Mouse (Mus musculus) lung, postnatal 0 days (tissue): ENCODE measurements around the gene Tmem59l. TPM values are rescaled to one million over a fixed set of nuclear protein-coding genes. Genes with fewer than 3 reads are reported as not detected.

Experiments used
- ATAC-seq: fragments of 200-750 bp; cut with Nextera tagmentation; 2 replicates; pipeline ENCODE4 v1.8.0; 2017; ENCODE audit warnings: moderate library complexity
- DNase-seq: peaks from one replicate; pipeline ENCODE4 v3.0.0-alpha.2; 2016; ENCODE audit warnings: low spot score
- H3K27ac ChIP-seq: fragments of 300-500 bp; sonication (generic); 2 replicates; pipeline ENCODE4 v1.5.1; 2014; ENCODE audit warnings: antibody characterized with exemption, mild to moderate bottlenecking, low read length, mixed read lengths
- H3K27me3 ChIP-seq: fragments of 300-500 bp; sonication (generic); replicated peaks from 2 replicates; pipeline ENCODE4 v1.6.1; 2014; ENCODE audit warnings: low read length, mixed read lengths; ENCODE audit not compliant: insufficient read depth
- H3K36me3 ChIP-seq: fragments of 300-500 bp; sonication (generic); 2 replicates; pipeline ENCODE4 v1.6.1; 2014; ENCODE audit warnings: low read length, mixed read lengths; ENCODE audit not compliant: insufficient read depth
- H3K4me1 ChIP-seq: fragments of 300-500 bp; sonication (generic); 2 replicates; pipeline ENCODE4 v1.6.1; 2014; ENCODE audit warnings: antibody characterized with exemption, low read depth, low read length, mixed read lengths; ENCODE audit not compliant: insufficient read depth
- H3K4me2 ChIP-seq: fragments of 300-500 bp; sonication (generic); replicated peaks from 2 replicates; pipeline ENCODE4 v1.6.1; 2014; ENCODE audit warnings: low read depth, mild to moderate bottlenecking, low read length, moderate library complexity, mixed read lengths
- H3K4me3 ChIP-seq: fragments of 300-500 bp; sonication (generic); 2 replicates; pipeline ENCODE4 v1.5.1; 2014; ENCODE audit warnings: low read depth, low read length
- H3K9ac ChIP-seq: fragments of 300-500 bp; sonication (generic); replicated peaks from 2 replicates; pipeline ENCODE4 v1.6.1; 2014; ENCODE audit warnings: low read depth, mild to moderate bottlenecking
- H3K9me3 ChIP-seq: fragments of 300-500 bp; sonication (generic); 2 replicates; pipeline ENCODE4 v1.6.1; 2016; ENCODE audit warnings: low read length, mixed read lengths
- CTCF ChIP-seq: IDR thresholded peaks from 2 replicates; pipeline ENCODE4 v1.5.1; 2016; ENCODE audit warnings: antibody characterized with exemption, mild to moderate bottlenecking
- EP300 ChIP-seq: IDR thresholded peaks from 2 replicates; pipeline ENCODE4 v1.6.1; 2016; ENCODE audit warnings: antibody characterized with exemption, mild to moderate bottlenecking, control low read depth
- WGBS: fragments of 180-500 bp; shearing (Covaris S2); extraction: QIAGEN DNeasy Blood & Tissue Kit; methylation state at CpG from one replicate; pipeline ENCODE4 v1.1.7; 2014; 5-methylcytosine and 5-hydroxymethylcytosine counted together
- polyA plus RNA-seq: library from polyadenylated mRNA; unstranded; fragments of >200 nt; fragmentation: Nextera tagmentation; extraction: Ambion mirVana; gene quantifications from 2 replicates; pipeline ENCODE4 v1.2.1, GENCODE M21; 2015

The Tmem59l gene
- polyA plus RNA-seq, 1 experiment from 2014 or later, result 5.2 TPM

GRCm38 (mm10) chr8:70492664-70493640, 5.8 kb upstream of the Tmem59l start, which contains the start of gene Crlf1:
Gene Crlf1 (plus strand): TSS chr8:70493158.
- peaks cover 28% of the 10 kb centered on the region for H3K4me1 ChIP-seq
- ATAC-seq, result peak; percentile 15; the same call in 1 of the 2 replicates
- H3K4me3 ChIP-seq, result peak within 1 kb of the TSS; percentile 49
- H3K36me3 ChIP-seq, result no peaks in the 10 kb centered on the region
- no peak within 1 kb of the TSS for H3K27ac ChIP-seq
- H3K4me2 ChIP-seq, result peak within 1 kb of the TSS; percentile 82
- peak within 1 kb of the TSS; percentile 26; the same call in 1 of the 2 replicates for H3K9ac ChIP-seq
- WGBS, result under 1% methylated on average over 49 of the region's 93 CpGs
- H3K27me3 ChIP-seq, result peaks cover 50% of the 10 kb centered on the region
- TF ChIP-seq EP300 (no peak), CTCF (no peak)
- DNase-seq, result no peak
- no peaks in the 10 kb centered on the region for H3K9me3 ChIP-seq

- DNase-seq (peak; percentile 45), ATAC-seq (no peak)
- H3K36me3 ChIP-seq, result no peaks in the 10 kb centered on the region
- H3K9me3 ChIP-seq, result no peaks in the 10 kb centered on the region
- 5% methylated on average over 20 of the region's 20 CpGs for WGBS
- H3K9ac ChIP-seq, result no peak overlapping the region
- peaks cover 28% of the 10 kb centered on the region for H3K4me1 ChIP-seq
- peak overlapping the region; percentile 57 for H3K27ac ChIP-seq
- H3K27me3 ChIP-seq, result peaks cover 51% of the 10 kb centered on the region
- H3K4me2 ChIP-seq, result peak overlapping the region; percentile 82; the same call in 1 of the 2 replicates
- H3K4me3 ChIP-seq, result no peak overlapping the region
- TF ChIP-seq CTCF, result no peak
- TF ChIP-seq EP300, result no peak
Observed at GRCm38 (mm10) chr8:70490880-70491495, 3.8 kb upstream of the Tmem59l start.

- peak; percentile 50 for ATAC-seq
- Histone ChIP-seq H3K4me3 (peak overlapping the region; percentile 29; the same call in 1 of the 2 replicates), H3K4me1 (peaks cover 23% of the 10 kb centered on the region), H3K9me3 (no peaks in the 10 kb centered on the region), H3K27ac (peak overlapping the region; percentile 88), H3K9ac (no peak overlapping the region), H3K36me3 (no peaks in the 10 kb centered on the region), H3K27me3 (peaks cover 56% of the 10 kb centered on the region), H3K4me2 (peak overlapping the region; percentile 82)
- peak; percentile 75 for DNase-seq
- WGBS, result 19% methylated on average over 10 of the region's 10 CpGs
- TF ChIP-seq CTCF (no peak), EP300 (peak; percentile 64)
Observed at GRCm38 (mm10) chr8:70490061-70490879, 3.1 kb upstream of the Tmem59l start.

GRCm38 (mm10) chr8:70489576-70489975, 2.4 kb upstream of the Tmem59l start:
- DNase-seq (no peak), ATAC-seq (peak; percentile 18; the same call in 1 of the 2 replicates)
- Histone ChIP-seq H3K36me3 (no peaks in the 10 kb centered on the region), H3K9ac (0 out of 2 replicates have a peak overlapping the region, but pooled peaks have one; percentile 12), H3K4me1 (peaks cover 23% of the 10 kb centered on the region), H3K27me3 (peaks cover 53% of the 10 kb centered on the region), H3K4me3 (peak overlapping the region; percentile 29), H3K4me2 (peak overlapping the region; percentile 60), H3K9me3 (no peaks in the 10 kb centered on the region), H3K27ac (peak overlapping the region; percentile 88)
- under 1% methylated on average over 24 of the region's 41 CpGs for WGBS
- TF ChIP-seq EP300, result no peak
- TF ChIP-seq CTCF, result no peak

DNA sequence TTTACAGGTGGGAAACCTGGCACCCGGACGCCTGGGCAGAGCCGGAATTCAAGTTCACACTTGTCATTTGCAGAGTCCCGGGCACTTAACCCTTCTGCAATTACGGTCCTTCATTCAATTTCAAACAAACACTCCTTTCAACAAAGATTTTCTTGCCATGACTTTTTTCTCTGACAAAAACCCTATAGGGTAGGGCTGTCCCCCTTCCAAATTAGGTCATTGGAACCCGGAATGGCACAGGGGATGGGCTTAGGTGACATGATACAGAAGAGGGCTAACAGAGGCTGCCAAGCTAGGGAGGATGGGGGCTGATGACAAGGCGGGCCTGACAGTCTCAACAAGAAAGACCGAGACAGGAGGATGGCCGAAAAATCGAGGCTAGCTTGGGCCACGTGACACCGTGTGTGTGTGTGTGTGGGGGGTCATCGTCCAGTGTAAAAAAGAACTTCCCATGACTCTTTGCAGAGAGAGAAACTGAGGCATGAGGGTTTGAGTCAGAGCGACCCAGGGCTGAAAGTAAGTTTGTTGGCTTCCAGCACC, 1.8 kb upstream of the Tmem59l start:
- H3K27ac ChIP-seq, result peak overlapping the region; percentile 88
- peak overlapping the region; percentile 29 for H3K4me3 ChIP-seq
- no peak overlapping the region for H3K9ac ChIP-seq
- ATAC-seq, result no peak
- DNase-seq, result no peak
- H3K4me1 ChIP-seq, result peaks cover 23% of the 10 kb centered on the region
- H3K4me2 ChIP-seq, result peak overlapping the region; percentile 60
- WGBS, result 2% methylated on average over 14 of the region's 14 CpGs
- H3K27me3 ChIP-seq, result peaks cover 49% of the 10 kb centered on the region
- no peaks in the 10 kb centered on the region for H3K9me3 ChIP-seq
- no peaks in the 10 kb centered on the region for H3K36me3 ChIP-seq
- TF ChIP-seq CTCF (no peak), EP300 (no peak)
